Mouse (Mus musculus): ENCODE results near the gene Bmp5. TPM values are rescaled to one million over a fixed set of nuclear protein-coding genes. Genes with fewer than 3 reads are reported as not detected.
"Not testable (repeated sequence)": the region's sequence is repeated elsewhere in the genome, so short reads cannot be mapped to it uniquely, and the experiment has no call there.

The Bmp5 gene
- total RNA-seq (2015), result not detected in 2 replicates
- total RNA-seq (2017), result 0.53 TPM in 1 of 2 replicates, not detected in the other

GRCm38 (mm10) chr9:75775129-75775845, at the start of gene Bmp5:
TSS of gene Bmp5 (plus strand) at chr9:75775364.
- no peak for ATAC-seq (ENCODE audit: poor library complexity, severe bottlenecking)

GRCm38 (mm10) chr9:75760075-75760474, 15.1 kb upstream of the Bmp5 start:
- ATAC-seq (ENCODE audit: poor library complexity, severe bottlenecking), result no peak

- no peak for ATAC-seq (ENCODE audit: poor library complexity, severe bottlenecking)
Measured at GRCm38 (mm10) chr9:75761567-75761966, 13.6 kb upstream of the Bmp5 start.

- no peak for ATAC-seq (ENCODE audit: poor library complexity, severe bottlenecking)
Measured at GRCm38 (mm10) chr9:75762487-75762886, 12.7 kb upstream of the Bmp5 start.

GRCm38 (mm10) chr9:75764792-75765191, 10.4 kb upstream of the Bmp5 start:
- no peak for ATAC-seq (ENCODE audit: poor library complexity, severe bottlenecking)

- no peak for ATAC-seq (ENCODE audit: poor library complexity, severe bottlenecking)
Measured at GRCm38 (mm10) chr9:75766521-75766920, 8.6 kb upstream of the Bmp5 start.

GRCm38 (mm10) chr9:75769042-75769441, 6.1 kb upstream of the Bmp5 start:
- no peak for ATAC-seq (ENCODE audit: poor library complexity, severe bottlenecking)

GRCm38 (mm10) chr9:75776153-75776552, 989 bp downstream of the Bmp5 start:
- no peak for ATAC-seq (ENCODE audit: poor library complexity, severe bottlenecking)

- ATAC-seq (ENCODE audit: poor library complexity, severe bottlenecking), result no peak
Measured at GRCm38 (mm10) chr9:75778762-75779346, 3.7 kb downstream of the Bmp5 start.

- ATAC-seq (ENCODE audit: poor library complexity, severe bottlenecking), result no peak
Measured at GRCm38 (mm10) chr9:75780558-75781276, 5.6 kb downstream of the Bmp5 start.

GRCm38 (mm10) chr9:75781600-75781999, 6.4 kb downstream of the Bmp5 start:
- ATAC-seq (ENCODE audit: poor library complexity, severe bottlenecking), result no peak

GRCm38 (mm10) chr9:75783573-75783972, 8.4 kb downstream of the Bmp5 start:
- ATAC-seq (ENCODE audit: poor library complexity, severe bottlenecking), result no peak

GRCm38 (mm10) chr9:75785959-75786358, 10.8 kb downstream of the Bmp5 start:
- no peak for ATAC-seq (ENCODE audit: poor library complexity, severe bottlenecking)

- no peak for ATAC-seq (ENCODE audit: poor library complexity, severe bottlenecking)
Measured at GRCm38 (mm10) chr9:75787121-75787520, 12.0 kb downstream of the Bmp5 start.

GRCm38 (mm10) chr9:75789879-75790428, 14.8 kb downstream of the Bmp5 start:
- ATAC-seq (ENCODE audit: poor library complexity, severe bottlenecking), result no peak

GRCm38 (mm10) chr9:75804940-75805339, 29.8 kb downstream of the Bmp5 start:
- no peak for ATAC-seq (ENCODE audit: poor library complexity, severe bottlenecking)

GRCm38 (mm10) chr9:75808179-75808578, 33.0 kb downstream of the Bmp5 start:
- ATAC-seq (ENCODE audit: poor library complexity, severe bottlenecking), result not testable (repeated sequence)

GRCm38 (mm10) chr9:75808659-75809058, 33.5 kb downstream of the Bmp5 start:
- no peak for ATAC-seq (ENCODE audit: poor library complexity, severe bottlenecking)

- ATAC-seq (ENCODE audit: poor library complexity, severe bottlenecking), result no peak
Measured at GRCm38 (mm10) chr9:75815161-75815560, 40.0 kb downstream of the Bmp5 start.

- ATAC-seq (ENCODE audit: poor library complexity, severe bottlenecking), result no peak
Measured at GRCm38 (mm10) chr9:75818400-75818799, 43.2 kb downstream of the Bmp5 start.

GRCm38 (mm10) chr9:75832468-75832867, 57.3 kb downstream of the Bmp5 start:
- no peak for ATAC-seq (ENCODE audit: poor library complexity, severe bottlenecking)
